Mouse (Mus musculus) CD4-positive helper T cell, adult 2 months (primary cell): ENCODE measurements around the gene Astn1.

ENCODE experiments used
- DNase-seq: peaks from one replicate; pipeline ENCODE4 v3.0.0-alpha.2; 2012; ENCODE audit warnings: low read depth, missing footprints, low spot score

The Astn1 gene

DNA sequence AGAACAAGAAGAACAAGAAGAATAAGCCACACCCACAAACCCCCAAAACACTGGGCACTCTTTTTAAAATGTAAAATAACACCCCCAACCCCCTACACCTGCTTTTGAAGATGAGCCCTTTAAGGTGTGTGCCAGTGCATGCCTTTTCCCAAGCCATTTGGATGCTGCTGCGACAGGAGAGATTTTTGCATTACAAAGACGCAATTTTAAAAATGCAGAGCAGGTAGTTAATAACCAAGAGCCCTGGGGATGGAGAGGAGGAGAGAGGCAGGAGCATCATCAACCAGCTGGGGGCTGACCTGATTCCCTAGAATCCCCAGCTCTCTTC is at the start of gene Astn1:
Gene Astn1 (plus strand): TSS at position 310 of the 328 bp plus-strand sequence.
- DNase-seq = no peak

DNA sequence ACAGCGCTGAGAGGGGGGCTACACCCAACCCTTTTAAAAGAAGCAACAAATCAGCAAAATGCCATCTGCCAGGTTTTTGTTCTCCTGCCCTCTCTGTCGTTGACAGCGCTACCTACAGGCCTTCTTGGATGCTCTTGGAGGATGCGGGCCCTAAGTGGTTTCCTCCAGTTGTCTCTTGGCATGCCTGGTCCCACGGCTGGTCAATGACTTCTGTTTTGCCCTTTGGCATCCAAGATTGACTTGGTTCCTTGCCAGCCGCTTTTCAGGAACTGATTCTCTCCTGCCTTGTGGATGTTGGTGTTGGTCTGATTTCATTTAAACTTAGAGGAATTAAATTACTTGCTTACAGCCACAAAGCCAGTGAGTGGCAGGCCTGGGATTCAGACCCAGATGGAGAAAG is 38.7 kb upstream of the Astn1 start:
- DNase-seq = no peak

GRCm38 (mm10) chr1:158328126-158328525 is 33.9 kb upstream of the Astn1 start:
- DNase-seq = no peak

- DNase-seq = no peak
These were observed 33.2 kb upstream of the Astn1 start for GRCm38 (mm10) chr1:158328839-158329238.

DNA sequence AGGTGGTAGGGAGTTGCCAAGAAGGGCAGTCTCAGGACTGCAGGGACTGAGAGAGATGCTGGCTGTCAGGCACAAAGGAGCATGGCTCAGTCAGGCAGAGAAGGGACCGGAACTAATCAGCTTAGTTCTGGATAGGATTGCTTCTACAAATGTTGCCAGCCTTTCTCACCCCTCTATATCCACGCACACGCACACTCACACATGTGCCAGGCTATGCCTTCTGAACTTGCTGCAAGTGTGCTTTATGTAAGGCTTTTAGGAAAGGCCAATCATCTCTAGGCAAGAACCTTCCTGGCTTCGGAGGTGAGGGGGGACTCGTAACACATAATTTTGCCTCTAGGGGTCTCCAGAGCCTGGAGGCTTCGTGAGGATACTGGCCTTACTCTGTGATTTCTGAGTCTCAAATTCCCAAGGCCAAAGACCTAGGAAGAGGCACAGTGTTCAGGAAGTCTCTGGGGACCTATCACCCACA is 18.8 kb upstream of the Astn1 start:
- DNase-seq = no peak

DNA sequence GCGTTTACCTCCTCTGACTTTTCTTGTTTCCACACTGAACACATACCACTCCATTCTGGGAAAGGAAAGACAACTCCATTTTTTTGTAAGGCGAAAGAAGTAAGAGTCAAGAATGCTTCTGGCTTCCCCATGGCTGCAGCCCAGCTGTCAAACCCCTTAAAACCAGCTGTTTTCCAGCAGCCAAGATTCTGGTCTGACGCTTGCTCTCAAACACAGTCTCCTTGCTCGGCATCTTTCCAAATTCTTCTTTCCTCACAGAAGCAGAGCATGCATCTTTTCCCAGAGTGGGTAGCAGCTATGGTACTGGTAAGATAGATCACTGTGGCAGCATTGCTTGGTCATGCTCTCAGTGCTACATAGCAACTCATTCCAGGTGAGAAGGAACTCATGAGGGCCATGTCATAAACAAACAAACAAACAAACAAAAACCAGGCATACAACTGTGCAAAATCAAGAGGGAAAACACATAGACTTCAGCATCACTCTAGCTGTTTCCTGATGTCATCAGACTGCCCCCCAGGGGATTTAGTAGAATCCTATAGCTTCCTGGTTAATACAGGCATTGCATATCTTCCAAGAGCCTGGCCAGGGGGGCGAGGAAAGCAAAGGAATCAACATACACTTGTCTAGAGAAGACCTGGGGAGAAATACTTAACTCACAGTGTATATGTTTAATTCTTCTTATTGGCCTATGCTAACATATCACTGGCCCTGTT is 8.3 kb upstream of the Astn1 start:
- DNase-seq = no peak

DNA sequence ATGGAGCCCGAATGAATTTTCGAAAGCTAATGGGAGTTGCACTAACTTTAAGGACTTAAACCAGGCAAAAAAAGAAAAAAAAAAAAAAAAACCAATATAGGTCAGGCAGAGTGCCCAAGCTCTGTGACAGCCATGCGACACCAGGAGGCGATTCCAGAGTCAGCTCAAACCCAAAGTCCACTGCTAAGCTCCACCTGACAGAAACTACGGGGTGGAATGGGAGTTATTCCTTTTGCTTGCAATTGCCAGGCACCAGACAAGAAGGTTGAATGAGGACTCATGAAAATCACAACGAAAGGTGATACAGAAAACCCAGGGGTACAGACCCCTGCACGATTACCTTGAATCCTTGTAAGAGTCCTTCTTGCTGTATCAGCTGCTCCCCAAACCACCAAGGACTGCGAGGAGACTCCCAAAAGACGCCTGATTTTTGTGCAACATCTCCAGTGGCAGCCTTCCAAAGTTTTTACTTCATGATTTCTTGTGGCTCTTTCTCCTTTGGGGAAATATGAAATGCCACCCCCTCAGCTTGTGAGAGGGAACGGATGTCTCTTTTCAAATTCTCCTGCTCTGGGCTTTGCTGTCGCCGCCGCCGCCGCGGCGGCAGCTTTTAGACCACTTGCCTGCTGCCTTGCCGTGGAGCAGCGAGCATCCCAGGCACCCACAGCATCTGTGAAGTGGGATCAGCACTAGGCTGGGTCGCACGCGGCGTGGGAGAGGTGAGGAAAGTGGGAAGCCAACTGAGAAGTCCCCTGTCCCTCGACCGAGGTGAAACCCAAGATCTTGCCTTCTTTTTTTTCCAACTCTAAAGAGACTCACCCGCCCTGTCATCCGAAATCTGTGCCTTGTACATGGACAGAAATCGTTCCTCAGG is 6.7 kb upstream of the Astn1 start:
- no peak for DNase-seq

- DNase-seq = no peak
These were observed 6.0 kb upstream of the Astn1 start, which contains the start of gene Brinp2 for GRCm38 (mm10) chr1:158356051-158356461. Brinp2 (minus strand) TSS chr1:158356326.

DNA sequence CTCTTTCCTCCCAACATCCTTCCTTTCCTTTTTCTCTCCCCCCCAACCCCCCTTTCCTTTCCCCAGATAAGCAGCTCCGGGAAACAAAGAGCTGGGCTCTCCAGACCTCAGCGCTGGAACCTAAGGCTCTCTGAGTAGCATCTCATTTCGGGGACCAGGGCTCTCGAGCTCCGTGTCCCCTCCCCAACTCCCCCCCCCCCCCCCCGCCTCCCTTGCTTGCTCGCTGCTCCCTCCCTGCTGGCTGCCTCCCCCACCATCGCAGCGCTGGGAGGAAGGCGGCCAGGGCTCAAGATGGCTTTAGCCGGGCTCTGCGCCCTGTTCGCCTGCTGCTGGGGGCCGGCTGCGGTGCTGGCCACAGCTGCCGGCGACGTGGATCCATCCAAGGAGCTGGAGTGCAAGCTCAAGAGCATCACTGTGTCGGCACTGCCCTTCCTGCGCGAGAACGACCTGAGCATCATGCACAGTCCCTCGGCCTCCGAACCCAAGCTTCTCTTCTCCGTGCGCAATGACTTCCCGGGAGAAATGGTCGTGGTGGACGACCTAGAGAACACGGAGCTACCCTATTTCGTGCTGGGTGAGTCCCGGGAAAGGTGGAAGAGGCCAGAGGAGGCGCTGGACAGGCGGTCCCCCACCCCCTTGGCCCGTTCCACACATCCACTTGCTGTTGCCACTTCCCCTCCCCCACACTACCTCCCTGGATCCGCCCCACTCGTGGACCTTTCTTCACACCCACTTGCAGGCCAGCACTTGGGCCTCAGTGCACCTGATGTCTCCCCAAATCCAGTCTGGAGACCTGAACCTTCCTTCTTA is 424 bp downstream of the Astn1 start:
- no peak for DNase-seq

- no peak for DNase-seq
These were observed 2.4 kb downstream of the Astn1 start for GRCm38 (mm10) chr1:158364461-158364860.

GRCm38 (mm10) chr1:158382277-158382676 is 20.2 kb downstream of the Astn1 start:
- no peak for DNase-seq

DNA sequence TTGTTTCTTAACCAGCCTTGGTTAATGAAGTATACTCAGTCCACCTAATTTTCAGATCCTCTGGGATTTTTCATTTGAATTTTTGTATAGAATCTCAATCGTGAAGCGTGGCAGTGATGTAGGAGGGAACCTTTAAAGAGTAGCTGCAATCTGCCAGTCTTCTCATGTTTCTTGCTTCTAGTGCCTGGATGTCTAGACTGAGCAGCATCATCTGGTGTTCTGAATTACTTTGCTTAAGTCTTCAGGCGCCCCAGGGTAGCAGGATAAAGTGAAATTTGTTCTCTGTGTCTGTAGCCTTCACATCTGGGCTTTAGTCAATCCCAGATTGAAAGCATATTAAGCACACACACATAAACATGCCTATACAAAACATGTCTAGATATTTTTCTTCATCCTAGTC is 21.1 kb downstream of the Astn1 start:
- DNase-seq = no peak

DNA sequence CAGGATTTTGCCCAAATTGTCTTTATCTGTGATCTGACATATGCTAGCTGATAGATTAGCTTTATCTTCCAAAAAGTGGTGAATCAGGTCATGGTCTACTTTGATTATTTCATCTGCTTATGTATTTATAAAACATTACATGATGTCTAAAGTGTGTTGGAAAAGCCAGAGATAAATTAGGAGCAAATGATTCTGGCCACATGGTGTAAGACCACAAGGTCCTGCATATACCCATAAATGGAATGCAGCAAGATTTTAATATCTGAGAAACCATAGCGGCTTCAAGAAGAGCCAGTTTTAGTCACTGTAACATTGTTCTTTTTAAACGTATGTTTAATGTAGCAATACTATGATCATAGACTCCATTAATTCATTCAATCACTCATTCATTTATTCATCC is 23.2 kb downstream of the Astn1 start:
- no peak for DNase-seq

- DNase-seq = no peak
These were observed 24.7 kb downstream of the Astn1 start for GRCm38 (mm10) chr1:158386781-158387180.

DNA sequence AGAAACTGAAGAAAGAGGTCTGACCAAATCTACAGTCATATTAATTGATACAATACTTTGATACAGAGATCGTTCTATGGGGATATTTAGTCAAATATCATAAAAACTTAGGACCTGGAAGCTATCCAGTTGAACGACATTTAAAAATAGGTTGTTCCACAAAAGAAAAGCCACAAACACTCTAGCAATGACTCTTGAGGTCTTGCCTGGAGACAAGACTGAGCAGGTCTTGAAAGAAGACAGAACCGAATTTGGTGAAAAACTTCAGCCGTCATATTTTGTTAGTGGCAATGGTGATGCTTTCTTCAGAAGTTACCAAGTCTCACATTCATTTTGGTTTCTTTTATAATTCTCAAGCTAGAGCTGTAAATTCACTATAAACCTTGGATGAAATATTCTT is 26.9 kb downstream of the Astn1 start:
- DNase-seq = no peak

DNA sequence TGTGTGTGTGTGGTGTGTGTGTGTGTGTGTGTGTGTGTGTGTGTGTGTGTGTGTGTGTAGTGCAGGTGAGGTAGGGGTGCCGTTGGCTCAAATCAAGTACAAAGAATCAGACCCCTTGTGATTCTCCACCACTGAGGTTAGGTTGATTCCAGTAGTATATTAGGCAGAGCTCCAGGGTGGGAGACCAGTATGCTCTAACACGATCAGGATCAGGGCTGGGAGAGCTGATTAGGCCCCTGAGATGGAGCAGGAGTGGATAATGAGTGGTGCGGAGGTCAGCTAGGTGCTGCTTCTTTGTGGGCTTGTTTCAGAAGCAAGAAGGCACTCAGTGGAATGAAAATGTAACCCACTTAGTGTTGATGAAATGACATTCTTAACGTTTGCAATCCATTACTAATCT is 28.6 kb downstream of the Astn1 start:
- no peak for DNase-seq

DNA sequence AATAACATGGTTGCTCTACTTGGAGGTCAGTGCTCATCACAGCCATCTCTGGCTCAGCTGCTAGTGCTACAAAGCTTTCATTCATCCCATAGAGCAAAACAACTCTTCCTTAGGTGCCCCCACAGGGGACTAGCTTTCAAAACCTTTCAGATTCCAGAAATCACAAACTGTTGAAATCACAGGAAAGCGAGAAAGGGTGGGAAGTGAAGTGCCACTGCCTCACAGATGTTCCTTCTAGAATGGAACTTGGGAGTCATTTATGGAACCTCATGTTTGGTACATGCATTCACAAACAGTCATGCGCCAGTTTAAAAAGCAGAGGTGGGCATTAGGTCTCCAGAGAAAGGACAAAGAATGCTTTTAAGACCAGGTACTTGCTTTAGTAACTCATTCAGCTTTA is 35.0 kb downstream of the Astn1 start:
- DNase-seq = no peak

DNA sequence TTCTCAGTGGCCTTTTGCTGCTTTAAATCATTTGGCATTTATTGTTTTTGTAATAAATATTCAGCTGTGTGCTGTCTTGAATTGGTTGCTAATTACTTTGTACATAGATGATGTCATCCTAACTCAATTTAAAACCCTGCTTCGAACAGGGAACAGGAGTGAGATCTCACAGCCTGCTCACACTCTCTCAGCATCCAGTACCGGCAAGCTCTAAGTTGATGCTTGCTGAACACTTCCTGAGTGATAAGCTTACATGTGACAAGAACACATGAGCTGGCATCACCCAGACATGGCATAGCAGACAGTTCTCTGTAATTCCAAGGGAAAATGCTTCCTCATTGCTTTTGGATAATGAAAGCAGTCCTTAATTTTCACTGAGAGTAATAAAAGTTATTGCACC is 38.8 kb downstream of the Astn1 start:
- no peak for DNase-seq

GRCm38 (mm10) chr1:158405899-158406769 is 44.1 kb downstream of the Astn1 start:
- no peak for DNase-seq

- DNase-seq = no peak
These were observed 46.1 kb downstream of the Astn1 start for GRCm38 (mm10) chr1:158408124-158408523.

GRCm38 (mm10) chr1:158411146-158411545 is 49.1 kb downstream of the Astn1 start:
- no peak for DNase-seq
